Mouse (Mus musculus) testis, adult 2 months (tissue): ENCODE data around the gene Tssc4. TPM values are rescaled to one million over a fixed set of nuclear protein-coding genes. Genes with fewer than 3 reads are reported as not detected.

ENCODE experiments used
- H3K27ac ChIP-seq: fragments of 200-500 bp; 2 replicates; pipeline ENCODE4 v1.5.1; 2012; ENCODE audit warnings: low read depth, low read length; ENCODE audit not compliant: control insufficient read depth, insufficient read depth
- H3K27me3 ChIP-seq: fragments of 200-500 bp; 2 replicates; pipeline ENCODE4 v1.6.1; 2012; ENCODE audit warnings: mild to moderate bottlenecking, low read length, moderate library complexity; ENCODE audit not compliant: control insufficient read depth, insufficient read depth
- H3K36me3 ChIP-seq: fragments of 200-500 bp; 2 replicates; pipeline ENCODE4 v1.6.1; 2012; ENCODE audit warnings: mild to moderate bottlenecking, low read length; ENCODE audit not compliant: control insufficient read depth, insufficient read depth
- H3K4me1 ChIP-seq: fragments of 200-500 bp; 2 replicates; pipeline ENCODE4 v1.6.1; 2012; ENCODE audit warnings: low read length; ENCODE audit not compliant: control insufficient read depth, insufficient read depth
- H3K4me3 ChIP-seq: fragments of 200-500 bp; 2 replicates; pipeline ENCODE4 v1.5.1; 2012; ENCODE audit warnings: low read depth, mild to moderate bottlenecking, low read length, moderate library complexity, mixed read lengths; ENCODE audit not compliant: control insufficient read depth
- CTCF ChIP-seq: fragments of 200-500 bp; IDR thresholded peaks from 2 replicates; pipeline ENCODE4 v1.5.1; 2012; ENCODE audit warnings: low read depth, mild to moderate bottlenecking, inconsistent platforms, low read length, moderate library complexity; ENCODE audit not compliant: control insufficient read depth, insufficient read depth, insufficient replicate concordance
- POLR2A ChIP-seq: fragments of 200-500 bp; IDR thresholded peaks from 2 replicates; pipeline ENCODE4 v1.6.1; 2012; ENCODE audit warnings: low read depth, mild to moderate bottlenecking, inconsistent platforms, low read length, moderate library complexity; ENCODE audit not compliant: control insufficient read depth
- polyA plus RNA-seq: library from polyadenylated mRNA; depleted of rRNA; stranded (reverse); fragments of >200 nt; gene quantifications from 2 replicates; pipeline ENCODE4 v1.2.3, GENCODE M21; 2012

Gene Tssc4
- polyA plus RNA-seq, 1 experiment: 43.7 TPM

GRCm38 (mm10) chr7:143106062-143106461 lies 37.0 kb downstream of the Tssc4 start, which contains the start of gene Kcnq1:
Kcnq1 (plus strand) TSS chr7:143106362.
- TF ChIP-seq POLR2A (no peak), CTCF (no peak)
- Histone ChIP-seq H3K36me3 (no peaks in the 10 kb centered on the region), H3K27ac (no peak within 1 kb of the TSS), H3K4me3 (peak within 1 kb of the TSS; percentile 15; the same call in 1 of the 2 replicates), H3K27me3 (no peaks in the 10 kb centered on the region), H3K4me1 (peaks cover 10% of the 10 kb centered on the region)

- Histone ChIP-seq H3K4me3 (peak overlapping the region; percentile 15; the same call in 1 of the 2 replicates), H3K4me1 (peaks cover 10% of the 10 kb centered on the region), H3K27ac (no peak overlapping the region), H3K27me3 (no peaks in the 10 kb centered on the region), H3K36me3 (no peaks in the 10 kb centered on the region)
- TF ChIP-seq POLR2A: no peak
- TF ChIP-seq CTCF: no peak
These were observed 37.8 kb downstream of the Tssc4 start for GRCm38 (mm10) chr7:143106672-143107465.

GRCm38 (mm10) chr7:143108200-143108599 lies 39.2 kb downstream of the Tssc4 start:
- H3K27ac ChIP-seq: no peak overlapping the region
- TF ChIP-seq POLR2A (no peak), CTCF (no peak)
- H3K4me1 ChIP-seq: peaks cover 10% of the 10 kb centered on the region
- no peak overlapping the region for H3K4me3 ChIP-seq
- no peaks in the 10 kb centered on the region for H3K36me3 ChIP-seq
- no peaks in the 10 kb centered on the region for H3K27me3 ChIP-seq

- TF ChIP-seq CTCF (no peak), POLR2A (no peak)
- Histone ChIP-seq H3K27me3 (no peaks in the 10 kb centered on the region), H3K36me3 (no peaks in the 10 kb centered on the region), H3K27ac (no peak overlapping the region), H3K4me1 (peaks cover 10% of the 10 kb centered on the region), H3K4me3 (no peak overlapping the region)
These were observed 40.1 kb downstream of the Tssc4 start for GRCm38 (mm10) chr7:143108996-143109660.

- Histone ChIP-seq H3K4me1 (peaks cover 10% of the 10 kb centered on the region), H3K27ac (no peak overlapping the region), H3K4me3 (no peak overlapping the region), H3K36me3 (no peaks in the 10 kb centered on the region), H3K27me3 (no peaks in the 10 kb centered on the region)
- TF ChIP-seq CTCF: no peak
- TF ChIP-seq POLR2A: no peak
These were observed 40.6 kb downstream of the Tssc4 start for GRCm38 (mm10) chr7:143109696-143110095.

- Histone ChIP-seq H3K27me3 (no peaks in the 10 kb centered on the region), H3K4me3 (no peak overlapping the region), H3K27ac (no peak overlapping the region), H3K36me3 (no peaks in the 10 kb centered on the region), H3K4me1 (peaks cover 10% of the 10 kb centered on the region)
- TF ChIP-seq POLR2A (no peak), CTCF (no peak)
These were observed 41.8 kb downstream of the Tssc4 start for GRCm38 (mm10) chr7:143110803-143111202.

GRCm38 (mm10) chr7:143111719-143112118 lies 42.7 kb downstream of the Tssc4 start:
- H3K27ac ChIP-seq: no peak overlapping the region
- no peak overlapping the region for H3K4me3 ChIP-seq
- peaks cover 8% of the 10 kb centered on the region; the same call in 1 of the 2 replicates for H3K4me1 ChIP-seq
- no peaks in the 10 kb centered on the region for H3K36me3 ChIP-seq
- H3K27me3 ChIP-seq: no peaks in the 10 kb centered on the region
- TF ChIP-seq POLR2A: no peak
- TF ChIP-seq CTCF: no peak
